Mouse (Mus musculus): ENCODE measurements around the gene Pym1. TPM values are rescaled to one million over a fixed set of nuclear protein-coding genes. Genes with fewer than 3 reads are reported as not detected.

The Pym1 gene
- total RNA-seq, 2 experiments from 2014 or later = 8.8 to 11.7 TPM

DNA sequence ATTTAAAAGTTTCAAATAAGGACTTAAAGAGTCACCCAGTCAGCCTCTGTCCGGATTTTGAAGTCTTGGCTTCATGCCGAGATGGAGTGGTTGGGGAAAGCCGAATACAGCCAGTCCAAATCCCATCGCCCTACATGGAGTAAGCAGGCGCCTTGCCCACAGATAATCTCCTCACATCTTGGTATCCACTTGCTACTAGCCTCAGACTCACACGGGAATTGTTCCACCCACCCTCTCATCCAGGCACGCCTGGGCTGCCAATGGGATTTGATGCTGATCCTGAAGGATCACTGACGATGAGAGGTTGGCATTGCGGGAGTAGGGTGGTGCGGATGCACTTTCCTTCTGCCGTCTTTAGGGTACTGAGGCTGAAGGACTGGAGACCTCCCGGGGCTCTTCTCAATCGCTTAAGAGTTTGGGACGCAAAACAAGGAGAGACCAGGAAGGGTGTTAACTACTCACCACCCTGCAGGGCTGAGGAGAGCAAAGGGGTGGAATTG, 56.1 kb downstream of the Pym1 start, which contains the start of gene Dnajc14:
TSS of gene Dnajc14 (plus strand) at position 292 of the 500 bp plus-strand sequence.
- intact Hi-C loops (cut with DNase I) = no loop called here
- DNase-seq = peak; percentile 38 to 57

DNA sequence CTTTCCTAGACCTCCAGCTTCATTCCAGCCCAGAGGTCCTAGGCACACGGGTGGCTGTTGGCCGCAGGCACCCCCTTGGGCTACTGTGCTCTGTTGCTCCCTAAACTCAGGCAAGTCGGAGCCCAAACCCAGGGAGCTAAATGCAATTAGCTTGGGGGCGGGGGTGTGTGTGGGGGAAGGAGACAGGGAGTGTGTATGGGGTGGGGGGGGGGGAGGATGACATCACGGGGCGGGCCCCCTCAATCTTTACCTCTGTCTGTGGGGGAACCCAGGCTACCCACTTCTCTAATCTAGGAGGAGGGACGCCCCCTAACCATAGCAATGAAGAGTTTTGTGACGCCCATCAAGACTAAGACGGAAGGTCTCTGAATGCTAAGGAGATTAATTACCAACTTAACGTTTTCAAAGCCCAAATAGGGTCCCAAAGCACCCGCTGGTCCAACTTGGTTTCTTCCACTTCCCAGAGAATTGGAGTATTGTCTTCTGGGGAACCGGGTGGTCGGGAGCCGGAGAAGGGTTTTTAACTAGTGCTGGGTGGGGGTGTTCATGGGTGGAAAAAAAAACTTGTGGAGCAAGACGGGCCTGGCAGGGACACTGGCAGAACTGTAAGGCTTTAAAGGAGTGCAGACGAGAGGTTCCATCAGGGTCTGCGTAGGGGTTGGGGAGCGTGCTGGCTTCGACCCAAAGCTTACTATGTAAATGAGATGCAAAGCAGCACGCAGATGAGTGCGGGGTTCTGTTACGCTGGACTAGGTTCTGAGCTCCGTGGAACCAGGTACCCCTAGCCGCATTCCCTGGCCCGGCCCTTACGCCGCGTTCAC, 56.8 kb downstream of the Pym1 start, which contains the start of gene Tmem198b:
TSS of gene Tmem198b (minus strand) at position 100 of the 821 bp plus-strand sequence.
- intact Hi-C loops (cut with DNase I) = no loop called here
- peak; percentile 34 to 58 for DNase-seq

DNA sequence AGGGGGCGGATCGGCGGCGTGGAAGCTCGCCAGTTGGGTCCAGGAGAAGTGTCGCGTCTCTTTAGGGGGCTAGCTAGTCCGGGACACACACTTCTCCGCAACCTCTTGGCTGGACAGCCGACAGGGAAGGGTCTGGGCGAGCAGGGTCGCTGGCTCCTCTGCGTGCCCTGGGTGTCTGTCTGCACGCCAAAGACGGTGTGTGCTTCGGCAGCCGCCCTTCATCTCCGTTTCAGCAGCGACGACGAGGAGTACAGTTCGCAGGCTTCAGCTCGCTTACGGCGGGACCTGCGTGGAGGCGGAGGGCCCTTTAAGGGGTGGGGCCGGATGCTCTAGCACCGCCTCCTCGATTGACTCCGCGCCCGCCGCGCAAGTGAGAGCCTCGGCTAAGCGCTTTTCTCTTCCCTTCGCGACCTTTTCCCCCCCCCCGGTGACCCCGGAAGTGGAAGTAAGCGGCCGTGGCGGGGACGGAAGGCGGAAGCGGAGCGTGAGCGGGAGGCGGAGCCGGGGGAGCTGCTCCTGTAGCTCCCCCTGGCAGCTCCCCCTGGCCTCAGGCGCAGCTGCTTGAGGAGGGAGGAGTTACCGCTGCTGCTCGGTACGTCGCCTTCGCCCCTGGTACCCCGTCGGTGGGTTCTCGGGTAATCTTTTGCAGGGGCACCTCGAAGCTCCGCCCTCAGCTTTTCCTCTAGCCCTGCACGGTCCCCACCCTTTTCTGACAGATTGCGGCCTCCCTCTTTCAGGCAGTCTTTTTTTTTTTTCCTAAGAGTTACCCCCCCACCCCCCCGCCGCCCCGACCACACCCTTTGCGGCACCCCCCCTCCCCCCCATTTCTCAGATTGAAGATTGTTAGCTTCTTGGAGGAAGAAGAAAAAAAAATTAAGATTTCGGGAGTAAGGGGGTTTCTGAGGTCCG, 57.7 kb downstream of the Pym1 start:
- intact Hi-C loops (cut with DNase I) = no loop called here
- DNase-seq = peak; percentile 93 to 96

DNA sequence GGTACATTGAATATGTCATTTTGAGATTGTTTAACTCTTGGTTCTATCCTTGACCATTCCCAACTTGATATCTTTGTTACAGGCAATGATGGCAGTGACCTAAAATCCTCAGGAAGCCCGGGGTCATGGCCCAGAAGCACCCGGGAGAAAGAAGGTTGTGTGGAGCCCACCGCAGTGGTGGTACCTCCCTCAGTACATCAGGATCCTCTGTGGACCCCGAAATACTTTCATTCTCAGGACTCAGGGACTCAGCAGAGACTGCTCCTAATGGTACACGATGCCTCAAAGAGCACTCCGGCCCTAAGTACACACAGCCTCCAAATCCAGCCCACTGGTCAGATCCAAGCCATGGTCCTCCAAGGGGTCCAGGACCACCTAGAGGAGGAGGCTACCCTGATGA, 58.4 kb downstream of the Pym1 start:
- no peak for DNase-seq
- intact Hi-C loops (cut with DNase I) = no loop called here

DNA sequence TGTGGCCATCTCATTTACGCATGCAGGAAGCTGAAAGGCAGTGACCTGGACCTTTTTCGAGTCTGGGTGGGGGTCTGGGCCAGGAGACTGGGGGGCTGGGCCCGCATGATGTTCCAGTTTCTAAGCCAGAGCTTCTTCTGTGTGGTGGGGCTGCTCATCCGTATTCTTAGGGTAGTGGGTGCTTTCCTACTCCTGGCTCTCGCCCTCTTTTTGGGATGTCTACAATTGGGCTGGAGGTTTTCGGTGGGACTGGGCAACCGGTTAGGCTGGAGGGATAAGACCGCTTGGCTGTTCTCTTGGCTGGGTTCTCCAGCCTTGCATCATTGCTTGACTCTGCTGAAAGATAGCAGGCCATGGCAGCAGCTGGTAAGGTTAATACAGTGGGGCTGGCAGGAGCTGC, 59.3 kb downstream of the Pym1 start:
- no peak for DNase-seq
- intact Hi-C loops (cut with DNase I) = no loop called here

Other genes with a start within 250 kb of the Pym1 start
- 10 to 100 TPM in 1 of 2 experiments, 1 to 10 TPM in 1; 5.6 to 21.4 TPM for gene Myl6b, start 249.2 kb upstream of the Pym1 start, total RNA-seq (2021)
- gene Esyt1, start 222.0 kb upstream of the Pym1 start, total RNA-seq (2021) = 10 to 100 TPM; 12.8 to 13.0 TPM
- 1 to 10 TPM; 3.7 to 5.3 TPM for gene Zc3h10, start 200.1 kb upstream of the Pym1 start, total RNA-seq (2021)
- gene Rpl41, start 198.6 kb upstream of the Pym1 start, total RNA-seq (2021) = 100 to 1,000 TPM; 857 to 980 TPM
- 10 to 100 TPM; 32.8 to 39.0 TPM for gene Pa2g4, start 181.9 kb upstream of the Pym1 start, total RNA-seq (2021)
- 1 to 10 TPM; 2.1 to 4.6 TPM for gene Erbb3, start 158.2 kb upstream of the Pym1 start, total RNA-seq (2021)
- gene Rps26, start 121.1 kb upstream of the Pym1 start, total RNA-seq (2021) = 100 to 1,000 TPM; 289 to 338 TPM
- under 1 TPM; 0.26 to 0.69 TPM for gene Ikzf4, start 101.9 kb upstream of the Pym1 start, total RNA-seq (2021)
- gene Suox, start 73.8 kb upstream of the Pym1 start, total RNA-seq (2021) = 10 to 100 TPM; 19.4 to 20.3 TPM
- gene Rab5b, start 51.6 kb upstream of the Pym1 start, total RNA-seq (2021) = 10 to 100 TPM; 80.4 to 90.1 TPM
- under 1 TPM in 1 of 2 experiments, not detected in 1; 0.22 TPM for gene Pmel, start 43.7 kb upstream of the Pym1 start, total RNA-seq (2021)
- gene Cdk2, start 42.9 kb upstream of the Pym1 start, total RNA-seq (2021) = 1 to 10 TPM; 4.6 to 5.5 TPM
- gene Dgka, start 3.0 kb upstream of the Pym1 start, total RNA-seq (2021) = 1 to 10 TPM; 7.7 to 9.8 TPM
- 1 to 10 TPM in 1 of 2 experiments, under 1 TPM in 1; 0.92 to 2.6 TPM for gene Mmp19, start 43.0 kb downstream of the Pym1 start, total RNA-seq (2021)
- 10 to 100 TPM; 19.1 to 20.0 TPM for gene Dnajc14, start 56.2 kb downstream of the Pym1 start, total RNA-seq (2021)
- gene Tmem198b, start 56.5 kb downstream of the Pym1 start, total RNA-seq (2021) = 1 to 10 TPM; 2.9 to 3.2 TPM
- 10 to 100 TPM; 25.2 to 27.2 TPM for gene Sarnp, start 69.4 kb downstream of the Pym1 start, total RNA-seq (2021)
- 1 to 10 TPM; 3.4 to 3.5 TPM for gene Ormdl2, start 73.8 kb downstream of the Pym1 start, total RNA-seq (2021)
- gene Gdf11, start 143.8 kb downstream of the Pym1 start, total RNA-seq (2021) = 1 to 10 TPM; 2.8 to 5.8 TPM
- 100 to 1,000 TPM in 1 of 2 experiments, 10 to 100 TPM in 1; 94.8 to 103 TPM for gene Cd63, start 153.1 kb downstream of the Pym1 start, total RNA-seq (2021)
- 1 to 10 TPM; 3.5 to 4.1 TPM for gene Rdh5, start 175.0 kb downstream of the Pym1 start, total RNA-seq (2021)
- gene Bloc1s1, start 176.1 kb downstream of the Pym1 start, total RNA-seq (2021) = 100 to 1,000 TPM; 146 to 165 TPM
- gene Itga7, start 185.9 kb downstream of the Pym1 start, total RNA-seq (2021) = 10 to 100 TPM; 47.9 to 60.1 TPM
- under 1 TPM in 1 of 2 experiments, not detected in 1; 0.28 TPM for gene Mettl7b, start 213.1 kb downstream of the Pym1 start, total RNA-seq (2021)
- not detected for gene Olfr9, start 241.5 kb downstream of the Pym1 start, total RNA-seq (2021)